Mouse (Mus musculus) lung, postnatal 10 days (tissue): ENCODE results near the gene Trpm1.

Experiments used
- DNase-seq: peaks from one replicate; pipeline ENCODE4 v3.0.0; 2021

Gene Trpm1

GRCm38 (mm10) chr7:64236521-64236920, 82.9 kb downstream of the Trpm1 start:
- no peak for DNase-seq

- DNase-seq = no peak
Observed at GRCm38 (mm10) chr7:64237747-64238146, 84.1 kb downstream of the Trpm1 start.

GRCm38 (mm10) chr7:64238410-64239086, 84.9 kb downstream of the Trpm1 start:
- DNase-seq = no peak

GRCm38 (mm10) chr7:64239138-64239805, 85.6 kb downstream of the Trpm1 start:
- no peak for DNase-seq

GRCm38 (mm10) chr7:64239806-64240315, 86.2 kb downstream of the Trpm1 start:
- peak; percentile 15 for DNase-seq

GRCm38 (mm10) chr7:64242424-64242823, 88.8 kb downstream of the Trpm1 start:
- no peak for DNase-seq

- DNase-seq = no peak
Observed at GRCm38 (mm10) chr7:64244371-64244770, 90.7 kb downstream of the Trpm1 start.

- no peak for DNase-seq
Observed at GRCm38 (mm10) chr7:64246713-64247112, 93.1 kb downstream of the Trpm1 start.

- no peak for DNase-seq
Observed at GRCm38 (mm10) chr7:64248352-64248751, 94.7 kb downstream of the Trpm1 start.

- no peak for DNase-seq
Observed at GRCm38 (mm10) chr7:64249715-64250114, 96.1 kb downstream of the Trpm1 start.

- DNase-seq = no peak
Observed at GRCm38 (mm10) chr7:64250417-64250816, 96.8 kb downstream of the Trpm1 start.

GRCm38 (mm10) chr7:64253736-64254135, 100.1 kb downstream of the Trpm1 start:
- no peak for DNase-seq

GRCm38 (mm10) chr7:64265502-64266279, 112.1 kb downstream of the Trpm1 start:
- no peak for DNase-seq

- no peak for DNase-seq
Observed at GRCm38 (mm10) chr7:64266587-64266986, 113.0 kb downstream of the Trpm1 start.

- no peak for DNase-seq
Observed at GRCm38 (mm10) chr7:64271926-64272325, 118.3 kb downstream of the Trpm1 start.

- no peak for DNase-seq
Observed at GRCm38 (mm10) chr7:64275518-64275917, 121.9 kb downstream of the Trpm1 start.

- DNase-seq = no peak
Observed at GRCm38 (mm10) chr7:64276921-64277320, 123.3 kb downstream of the Trpm1 start.

- DNase-seq = no peak
Observed at GRCm38 (mm10) chr7:64278526-64278925, 124.9 kb downstream of the Trpm1 start.

- DNase-seq = no peak
Observed at GRCm38 (mm10) chr7:64279548-64279947, 125.9 kb downstream of the Trpm1 start.

GRCm38 (mm10) chr7:64286566-64286965, 132.9 kb downstream of the Trpm1 start:
- DNase-seq = no peak

- DNase-seq = peak; percentile 99
Observed at GRCm38 (mm10) chr7:64287414-64288091, 133.9 kb downstream of the Trpm1 start, which contains the start of gene Mtmr10. Mtmr10 (plus strand) TSS chr7:64287653.

GRCm38 (mm10) chr7:64289416-64289815, 135.8 kb downstream of the Trpm1 start:
- no peak for DNase-seq

- DNase-seq = no peak
Observed at GRCm38 (mm10) chr7:64290431-64290830, 136.8 kb downstream of the Trpm1 start.
